Mouse (Mus musculus) olfactory bulb, adult 2 months (tissue): Measurements from ENCODE around the gene Srp9. TPM values are rescaled to one million over a fixed set of nuclear protein-coding genes. Genes with fewer than 3 reads are reported as not detected.

Experiments used
- H3K27ac ChIP-seq: fragments of 200-500 bp; 2 replicates; pipeline ENCODE4 v1.5.1; 2012; ENCODE audit warnings: low read depth, low read length; ENCODE audit not compliant: insufficient read depth
- H3K4me1 ChIP-seq: fragments of 200-500 bp; 2 replicates; pipeline ENCODE4 v1.6.1; 2012; ENCODE audit warnings: low read length; ENCODE audit not compliant: control insufficient read depth, insufficient read depth
- H3K4me3 ChIP-seq: fragments of 200-500 bp; 2 replicates; pipeline ENCODE4 v1.5.1; 2012; ENCODE audit warnings: mild to moderate bottlenecking, low read depth, low read length, moderate library complexity; ENCODE audit not compliant: insufficient read depth
- CTCF ChIP-seq: fragments of 200-500 bp; IDR thresholded peaks from 2 replicates; pipeline ENCODE4 v1.5.1; 2012; ENCODE audit warnings: low read depth, mild to moderate bottlenecking, low read length, moderate library complexity; ENCODE audit not compliant: insufficient read depth
- POLR2A ChIP-seq: fragments of 200-500 bp; IDR thresholded peaks from 2 replicates; pipeline ENCODE4 v1.6.1; 2012; ENCODE audit warnings: mild to moderate bottlenecking, low read depth, low read length, moderate library complexity; ENCODE audit not compliant: insufficient read depth
- WGBS: fragments of 180-500 bp; shearing (Covaris S2); methylation state at CpG from one replicate; pipeline ENCODE4 v1.1.7; 2018; 5-methylcytosine and 5-hydroxymethylcytosine counted together
- polyA plus RNA-seq: library from polyadenylated mRNA; stranded (reverse); fragments of >200 nt; gene quantifications from 2 replicates; pipeline ENCODE4 v1.2.4, GENCODE M21; 2012; ENCODE audit warnings: low replicate concordance; ENCODE audit not compliant: missing spikeins, insufficient read depth, insufficient read length

Srp9 gene
- polyA plus RNA-seq, 1 experiment, result not detected

- 52% methylated on average over 14 of the region's 14 CpGs for WGBS
- Histone ChIP-seq H3K27ac (no peak overlapping the region), H3K4me3 (no peak overlapping the region), H3K4me1 (peaks cover 25% of the 10 kb centered on the region)
- no peak for TF ChIP-seq POLR2A
- TF ChIP-seq CTCF, result no peak
Observed at GRCm38 (mm10) chr1:182111386-182112317, 12.9 kb upstream of the Srp9 start.

GRCm38 (mm10) chr1:182112385-182112784 is 12.2 kb upstream of the Srp9 start:
- H3K27ac ChIP-seq, result no peak overlapping the region
- no peak overlapping the region for H3K4me3 ChIP-seq
- 88% methylated on average over 15 of the region's 15 CpGs for WGBS
- peaks cover 25% of the 10 kb centered on the region for H3K4me1 ChIP-seq
- TF ChIP-seq CTCF (no peak), POLR2A (no peak)

- TF ChIP-seq POLR2A (no peak), CTCF (no peak)
- 94% methylated on average over 11 of the region's 11 CpGs for WGBS
- Histone ChIP-seq H3K4me1 (peaks cover 25% of the 10 kb centered on the region), H3K27ac (no peak overlapping the region), H3K4me3 (no peak overlapping the region)
Observed at GRCm38 (mm10) chr1:182113131-182113530, 11.4 kb upstream of the Srp9 start.

GRCm38 (mm10) chr1:182113587-182114500 is 10.7 kb upstream of the Srp9 start:
- no peak for TF ChIP-seq POLR2A
- no peak for TF ChIP-seq CTCF
- no peak overlapping the region for H3K27ac ChIP-seq
- 26% methylated on average over 19 of the region's 19 CpGs for WGBS
- no peak overlapping the region for H3K4me3 ChIP-seq
- peaks cover 25% of the 10 kb centered on the region for H3K4me1 ChIP-seq

- WGBS, result 16% methylated on average over 5 of the region's 5 CpGs
- H3K4me1 ChIP-seq, result peaks cover 25% of the 10 kb centered on the region
- TF ChIP-seq POLR2A (no peak), CTCF (peak; percentile 83)
Observed at GRCm38 (mm10) chr1:182115197-182115596, 9.3 kb upstream of the Srp9 start.

GRCm38 (mm10) chr1:182115651-182116408 is 8.7 kb upstream of the Srp9 start:
- WGBS, result 32% methylated on average over 7 of the region's 7 CpGs
- no peak overlapping the region for H3K27ac ChIP-seq
- peaks cover 25% of the 10 kb centered on the region for H3K4me1 ChIP-seq
- TF ChIP-seq POLR2A (no peak), CTCF (no peak)
- H3K4me3 ChIP-seq, result no peak overlapping the region

More at GRCm38 (mm10) chr1:182115197-182115596, 9.3 kb upstream of the Srp9 start:
- no peak overlapping the region for H3K4me3 ChIP-seq
- H3K27ac ChIP-seq, result no peak overlapping the region

- H3K4me3 ChIP-seq, result no peak overlapping the region
- H3K27ac ChIP-seq, result no peak overlapping the region
- 68% methylated on average over 4 of the region's 4 CpGs for WGBS
- H3K4me1 ChIP-seq, result peaks cover 5% of the 10 kb centered on the region; the same call in 1 of the 2 replicates
- no peak for TF ChIP-seq POLR2A
- no peak for TF ChIP-seq CTCF
Observed at GRCm38 (mm10) chr1:182122413-182122812, 2.1 kb upstream of the Srp9 start.

GRCm38 (mm10) chr1:182124924-182125368 is 409 bp downstream of the Srp9 start:
- Histone ChIP-seq H3K4me1 (peaks cover 7% of the 10 kb centered on the region; the same call in 1 of the 2 replicates), H3K27ac (peak overlapping the region; percentile 43; the same call in 1 of the 2 replicates), H3K4me3 (peak overlapping the region; percentile 81)
- under 1% methylated on average over 33 of the region's 33 CpGs for whole genome bisulfite sequencing
- no peak for TF ChIP-seq CTCF
- no peak; the same call in 1 of the 2 replicates for TF ChIP-seq POLR2A
